Mouse (Mus musculus): ENCODE data around the gene Aldh9a1.

- TF ChIP-seq CTCF (IDR thresholded peaks at IDR 0.05; ENCODE audit: borderline replicate concordance, control insufficient read depth, extremely low read depth, insufficient read depth, low read length, poor library complexity) (no peak), POLR2A (IDR thresholded peaks at IDR 0.05; ENCODE audit: control insufficient read depth, extremely low read depth, insufficient read depth, low read length, poor library complexity) (no peak)
Measured at GRCm38 (mm10) chr1:167380223-167380622, 30.4 kb downstream of the Aldh9a1 start.
